Mouse (Mus musculus): ENCODE data around the gene Gtf2f1.
"Not testable (repeated sequence)": the region's sequence is repeated elsewhere in the genome, so short reads cannot be mapped to it uniquely, and the experiment has no call there.

Gtf2f1 gene

DNA sequence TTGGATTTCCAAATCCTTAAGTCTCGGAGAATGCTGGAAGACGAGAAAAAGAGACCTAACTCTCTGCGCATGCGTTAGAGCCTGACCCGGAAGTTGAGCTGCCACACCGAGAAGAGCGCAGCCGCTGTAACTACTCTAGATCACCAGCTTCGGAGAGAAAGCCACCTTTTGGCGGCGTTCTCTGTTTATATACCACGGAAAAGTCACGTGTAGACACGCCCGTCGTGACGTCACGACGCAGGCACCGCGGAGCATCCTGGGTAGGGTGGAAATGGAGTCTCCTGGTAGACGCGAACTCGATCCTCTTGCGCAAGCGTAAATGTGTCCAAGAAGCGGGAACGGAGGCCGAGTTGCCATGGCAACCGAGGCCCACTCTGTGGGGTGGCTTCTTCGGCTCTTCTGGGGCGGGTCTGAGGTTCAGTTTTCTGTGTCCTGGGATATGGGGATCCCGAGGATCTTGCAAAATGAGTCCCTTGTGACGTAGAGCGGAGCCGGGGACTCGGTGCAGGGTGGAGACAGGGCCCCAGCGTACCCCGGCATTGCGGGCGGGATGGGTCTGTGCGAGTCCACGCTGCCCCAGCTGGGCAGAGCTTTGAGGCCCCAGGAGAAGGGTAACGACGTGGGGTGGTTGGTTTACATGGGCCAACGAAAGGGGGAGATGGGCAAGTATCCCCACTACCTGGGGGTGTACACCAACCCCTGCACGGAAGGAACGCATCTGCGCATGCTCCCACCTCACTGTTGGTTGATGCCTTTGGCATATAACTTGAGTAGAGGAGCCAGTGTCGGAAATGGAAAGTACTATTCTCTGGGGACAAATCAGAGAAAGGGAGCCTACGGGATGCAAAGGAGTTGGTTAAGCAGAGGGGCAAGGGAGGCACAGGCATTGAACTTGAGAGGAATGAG is at the start of gene Gtf2f1, which contains the start of gene Gm17949:
Gene Gtf2f1 (minus strand): TSS at position 53 of the 906 bp plus-strand sequence.
Gene Gm17949 (plus strand): TSS at position 234 of the 906 bp plus-strand sequence.
- peak; percentile 92 for DNase-seq

DNA sequence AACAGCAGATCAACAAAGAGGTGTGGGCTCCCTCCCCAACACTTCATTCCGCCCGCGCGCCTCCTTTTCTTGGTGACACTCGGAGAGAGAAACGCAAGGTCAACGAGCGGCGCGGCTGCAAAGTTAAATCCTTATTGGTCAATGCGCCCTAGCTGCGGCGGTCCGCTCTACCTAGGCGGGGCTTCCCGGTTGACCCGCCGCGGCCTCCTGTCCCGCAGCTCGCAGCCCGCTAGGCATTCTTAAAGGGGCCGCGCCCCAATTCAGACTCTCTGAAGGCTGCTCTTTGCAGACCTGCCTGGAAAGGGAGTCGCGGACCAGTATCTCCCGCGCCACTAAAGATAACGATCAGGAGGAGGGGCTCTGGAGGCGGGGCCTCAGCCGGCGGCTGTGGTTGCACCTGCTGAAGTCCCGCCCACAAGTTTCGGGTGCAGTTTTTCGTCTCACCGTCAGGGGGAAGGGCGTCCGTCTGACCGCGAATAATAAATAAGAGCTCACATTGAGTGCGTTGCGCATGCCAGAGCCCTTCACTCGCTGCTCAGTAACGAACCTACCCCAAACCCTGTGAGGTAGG is 49.2 kb upstream of the Gtf2f1 start:
- DNase-seq, result peak; percentile 99

DNA sequence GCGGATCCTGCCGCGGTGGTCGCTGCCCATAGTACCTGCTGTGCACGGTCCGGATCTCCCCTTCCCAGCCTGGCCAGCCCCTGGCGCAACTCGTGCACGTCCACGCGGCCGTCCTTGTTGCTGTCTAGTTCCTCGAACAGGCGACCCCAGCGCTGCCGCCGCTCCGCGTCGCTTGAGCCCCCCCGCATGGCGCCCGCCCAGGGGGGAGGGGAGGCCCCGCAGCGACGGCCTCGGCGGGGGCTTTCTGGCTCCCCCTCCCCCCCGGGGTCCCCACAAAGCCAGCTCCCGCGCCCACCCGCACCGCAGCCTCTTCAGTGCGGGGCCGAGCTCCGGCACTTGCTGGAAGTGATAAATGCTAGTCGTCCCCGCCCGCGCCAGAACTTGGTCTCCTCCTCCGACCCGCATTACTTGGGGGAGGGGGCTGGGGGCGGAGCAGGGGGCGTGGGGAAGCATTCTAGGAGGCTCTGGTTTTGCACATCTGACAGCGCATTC is 48.4 kb upstream of the Gtf2f1 start, which contains the start of gene Slc25a23:
Gene Slc25a23 (minus strand): TSS at position 378 of the 492 bp plus-strand sequence.
- DNase-seq, result peak; percentile 74

DNA sequence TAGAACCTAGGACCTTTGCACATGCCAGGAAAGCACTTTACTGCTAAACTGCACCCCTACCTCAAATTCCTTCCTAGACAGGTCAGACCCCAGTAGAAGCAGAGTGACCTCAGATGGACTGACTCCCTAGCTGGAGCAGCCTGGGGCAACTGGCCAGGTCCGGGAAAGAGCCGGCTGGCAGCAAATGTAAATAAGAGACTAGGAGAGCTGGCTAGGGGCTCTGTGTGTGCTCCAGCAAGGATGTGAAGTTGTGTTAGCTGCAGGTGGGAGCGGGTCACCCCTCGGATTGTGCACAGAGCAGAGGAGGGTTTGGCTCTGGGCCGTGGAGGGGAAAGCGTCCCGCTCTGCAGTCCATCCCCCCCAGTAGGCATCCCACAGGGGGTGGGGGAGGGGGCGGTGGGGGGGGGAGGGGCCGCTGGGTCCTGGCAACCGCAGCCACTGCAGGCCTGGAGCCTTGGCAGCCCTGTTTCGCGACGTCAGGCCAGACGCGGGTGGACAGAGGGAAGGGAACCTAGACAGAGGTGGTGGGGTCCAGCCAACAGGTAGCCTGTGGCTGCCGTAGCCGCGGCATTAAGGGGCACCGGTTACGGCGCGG is 47.9 kb upstream of the Gtf2f1 start, which contains the start of gene Crb3:
Gene Crb3 (plus strand): TSS at position 215 of the 595 bp plus-strand sequence.
- peak; percentile 52 for DNase-seq

DNA sequence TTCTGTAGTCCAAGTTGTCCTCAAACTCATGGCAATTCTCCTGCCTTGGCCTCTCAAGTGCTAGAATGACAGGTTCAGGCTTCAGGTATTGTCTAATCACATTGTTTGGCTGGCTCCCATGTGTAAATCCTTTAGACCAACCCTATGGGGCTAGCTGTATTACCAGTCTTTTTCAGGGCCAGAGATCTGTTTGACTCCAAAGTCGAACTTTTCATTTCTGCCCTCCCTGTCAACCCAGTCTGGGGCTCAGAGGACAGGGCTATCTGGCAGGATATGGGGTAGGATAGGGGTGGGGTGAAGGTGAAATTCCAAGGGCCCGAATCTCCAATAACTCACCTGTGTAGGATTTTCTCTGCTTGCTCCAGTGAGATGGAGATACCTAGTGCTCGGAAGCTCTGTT is 45.2 kb upstream of the Gtf2f1 start:
- DNase-seq, result no peak

DNA sequence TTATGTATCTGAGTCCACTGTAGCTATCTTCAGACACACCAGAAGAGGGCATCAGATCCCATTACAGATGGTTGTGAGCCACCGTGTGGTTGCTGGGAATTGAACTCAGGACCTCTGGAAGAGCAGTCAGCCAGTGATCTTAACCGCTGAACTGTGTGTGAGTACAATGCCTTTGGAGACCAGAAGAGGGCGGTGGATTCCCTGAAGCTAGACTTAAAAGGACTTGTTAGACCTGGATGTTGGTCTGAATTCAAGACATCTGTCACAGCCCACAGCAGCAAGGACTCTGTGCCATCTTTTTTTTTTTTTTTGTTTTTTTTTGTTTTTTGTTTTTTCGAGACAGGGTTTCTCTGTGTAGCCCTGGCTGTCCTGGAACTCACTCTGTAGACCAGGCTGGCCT is 40.6 kb upstream of the Gtf2f1 start:
- not testable (repeated sequence) for DNase-seq

DNA sequence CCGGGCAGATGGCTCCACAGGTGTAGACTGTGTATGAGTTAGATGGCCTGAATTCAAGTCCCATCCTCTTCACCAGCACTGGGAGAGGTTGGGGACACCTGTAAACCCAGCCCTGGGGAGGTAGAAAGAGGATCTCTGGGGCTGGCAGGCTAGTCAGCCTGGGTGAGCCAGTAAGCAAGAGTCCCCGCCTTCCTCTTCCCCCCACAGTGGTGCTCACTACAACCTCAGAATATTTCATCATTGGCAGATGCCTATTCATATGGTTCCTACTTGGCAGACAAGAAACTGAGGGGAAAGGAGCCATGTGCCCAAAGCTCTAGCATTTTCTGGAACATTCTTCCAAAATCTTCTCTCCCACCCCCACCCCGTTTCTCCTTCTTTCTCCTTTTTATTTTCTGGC is 37.7 kb upstream of the Gtf2f1 start:
- DNase-seq, result no peak

DNA sequence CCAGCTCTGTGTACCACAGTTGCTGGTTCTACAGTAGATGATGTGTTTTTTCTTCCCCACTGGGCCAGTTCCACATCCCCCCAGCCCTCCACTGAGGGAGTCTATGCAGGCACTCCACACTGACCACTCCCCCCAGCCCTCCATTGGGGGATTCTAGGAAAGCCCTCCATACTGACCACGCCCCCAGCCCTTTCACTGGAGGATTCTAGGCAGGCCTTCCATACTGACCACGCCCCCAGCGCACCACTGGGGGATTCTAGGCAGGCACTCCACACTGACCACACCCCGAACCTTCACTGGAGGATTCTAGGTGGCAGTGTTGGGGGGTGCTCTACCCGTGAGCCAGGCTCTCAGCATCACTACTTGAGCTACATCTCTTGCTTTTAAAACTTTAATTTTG is 36.3 kb upstream of the Gtf2f1 start:
- DNase-seq, result no peak

DNA sequence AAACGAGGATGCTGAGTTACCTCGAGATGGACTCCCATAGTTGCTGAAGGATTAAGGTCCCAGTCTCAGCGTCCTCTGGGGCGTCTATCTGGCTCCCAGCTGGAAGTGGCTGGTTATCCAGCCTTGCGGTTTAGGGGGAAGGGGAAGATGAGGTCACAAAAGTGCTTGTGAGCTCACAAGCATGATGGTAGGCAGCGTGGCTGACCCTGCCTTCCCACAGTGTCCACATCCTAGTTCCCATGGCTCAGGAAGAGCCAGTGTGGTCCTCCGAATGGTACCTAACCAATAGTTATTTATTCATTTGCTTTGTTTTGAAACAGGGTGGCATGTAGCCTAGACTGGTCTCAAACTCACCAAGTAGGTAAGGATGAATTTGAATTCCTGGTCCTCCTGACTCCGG is 30.5 kb upstream of the Gtf2f1 start, which contains the start of gene Slc25a41:
Gene Slc25a41 (minus strand): TSS at position 101 of the 400 bp plus-strand sequence.
- DNase-seq, result no peak

DNA sequence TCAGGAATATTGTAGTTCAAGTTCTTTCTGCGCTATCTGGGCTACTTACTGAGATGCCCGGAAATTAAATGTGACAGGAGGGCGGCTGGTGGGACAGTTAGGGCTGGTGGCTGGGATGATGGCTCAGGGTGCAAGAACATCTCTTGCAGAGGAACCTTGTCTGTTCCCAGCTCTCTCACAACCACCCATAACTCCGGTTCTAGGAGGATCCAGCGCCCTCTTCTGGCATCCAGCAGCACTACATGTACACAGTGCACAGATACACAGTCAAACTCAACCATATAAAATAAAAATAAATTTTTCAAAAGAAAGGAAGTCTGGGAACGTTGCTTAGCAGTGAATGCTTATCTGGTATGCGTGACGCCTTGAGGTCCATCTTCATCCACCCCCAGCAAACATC is 27.9 kb upstream of the Gtf2f1 start:
- DNase-seq, result no peak

DNA sequence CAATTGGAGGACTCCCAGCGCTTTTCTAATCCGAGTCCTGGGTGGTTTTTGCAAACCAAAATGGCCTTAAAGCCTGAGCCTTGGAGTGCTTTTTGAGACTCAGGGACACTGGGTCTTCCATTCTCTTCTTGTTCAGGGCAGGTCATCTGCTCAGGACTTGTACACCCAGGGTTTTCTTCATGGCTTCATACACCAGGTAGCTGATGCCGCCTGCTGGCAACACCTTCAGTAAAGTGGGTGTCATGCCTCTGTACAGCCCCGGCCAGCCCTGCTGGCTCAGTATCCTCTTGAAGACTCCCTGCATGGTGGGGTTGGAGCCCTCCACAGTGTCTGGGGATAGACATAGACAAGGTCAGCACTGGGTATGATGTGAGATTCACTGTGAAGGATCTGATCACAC is 21.8 kb upstream of the Gtf2f1 start:
- no peak for DNase-seq

DNA sequence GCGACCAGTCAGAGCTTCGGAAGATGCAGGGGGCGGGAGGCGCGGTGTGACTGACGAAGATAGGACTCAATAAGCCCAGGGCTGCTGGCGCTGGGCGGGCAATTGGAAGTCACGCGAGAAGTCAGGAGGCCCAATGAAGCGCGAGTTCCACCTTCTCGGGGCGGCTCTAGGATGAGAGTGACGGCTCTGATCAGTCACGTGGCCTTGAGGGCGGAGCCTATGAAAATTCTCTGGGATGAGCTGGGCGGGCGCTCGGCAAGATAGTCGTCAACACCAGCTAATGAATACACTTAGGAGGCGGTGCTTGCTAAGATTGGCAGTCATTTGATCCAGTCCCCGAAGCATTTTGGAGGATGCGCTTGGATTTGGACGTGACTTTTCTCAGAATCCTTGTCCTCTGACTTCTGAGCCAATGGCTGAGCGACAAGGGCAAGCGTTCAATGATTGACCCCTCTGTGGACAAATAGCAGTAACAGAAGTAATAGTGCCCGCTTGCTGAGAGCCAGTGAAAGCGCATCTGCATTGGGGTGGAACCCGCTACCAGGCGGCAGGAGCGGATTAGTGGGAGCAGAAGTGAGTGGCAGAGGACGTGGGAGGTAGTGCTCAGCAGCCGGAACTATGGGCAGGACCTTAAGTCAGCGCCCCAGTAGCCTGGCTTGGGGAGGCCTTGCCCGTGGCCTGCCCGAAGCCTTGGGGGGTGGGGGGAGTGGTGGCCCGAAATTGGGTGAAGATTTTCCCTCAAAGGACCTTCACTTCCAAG is 20.8 kb upstream of the Gtf2f1 start:
- DNase-seq, result peak; percentile 100

DNA sequence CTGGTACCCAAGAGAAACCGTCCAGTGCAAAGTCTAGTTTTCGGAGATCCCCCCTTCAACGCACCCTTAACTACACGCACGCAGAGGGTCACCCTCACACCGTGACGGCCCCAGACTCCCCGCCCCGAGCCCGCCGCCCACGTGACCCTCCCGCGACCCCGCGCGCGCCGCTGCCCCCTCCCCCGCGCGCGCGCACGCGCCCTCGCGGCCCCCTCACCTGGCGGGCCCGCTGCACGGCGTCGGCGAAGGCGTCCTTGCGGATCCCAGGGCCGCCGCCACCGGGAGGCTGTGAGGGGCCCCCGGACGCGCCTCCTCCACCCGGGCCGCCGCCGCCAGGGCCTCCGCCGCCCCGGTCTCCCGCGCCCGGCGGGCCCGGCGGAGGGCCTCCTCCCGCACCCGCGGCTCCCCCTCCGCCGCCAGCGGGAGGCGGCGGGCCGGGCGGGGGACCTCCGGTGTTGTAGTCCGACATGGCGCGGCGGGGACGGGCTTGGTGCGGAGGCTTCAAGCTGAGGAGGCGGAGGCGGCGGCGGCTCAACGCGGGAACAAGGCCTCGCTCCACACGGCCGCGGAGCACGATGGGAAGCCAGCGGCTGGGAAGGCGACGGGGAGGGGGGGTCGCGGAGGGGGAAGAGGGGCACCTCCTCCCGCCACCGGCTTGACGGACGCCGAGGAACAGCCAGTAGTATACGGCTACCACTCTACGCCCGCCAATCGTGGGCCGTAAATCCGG is 20.0 kb upstream of the Gtf2f1 start, which contains the start of gene Khsrp:
Gene Khsrp (minus strand): TSS at position 592 of the 730 bp plus-strand sequence.
- DNase-seq, result no peak

DNA sequence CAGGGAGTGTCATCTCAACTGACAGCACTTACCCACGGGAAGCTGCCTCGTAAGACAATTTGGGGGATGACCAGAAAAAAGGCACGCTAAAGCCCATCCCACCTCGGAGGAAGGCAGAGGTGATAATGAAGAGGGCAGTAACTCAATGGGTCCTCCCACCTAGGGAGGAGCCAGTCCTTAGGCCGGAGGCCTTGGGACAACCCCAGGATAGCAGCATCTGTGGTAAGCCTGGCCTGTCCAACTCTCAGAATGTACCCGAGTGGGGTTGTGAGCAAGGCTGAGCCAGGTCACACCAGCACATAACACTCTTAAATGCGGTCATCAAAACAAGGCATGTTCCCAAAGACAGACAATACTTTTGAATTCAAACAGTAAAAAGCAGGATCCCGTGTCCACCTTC is 18.6 kb upstream of the Gtf2f1 start:
- DNase-seq, result peak; percentile 18

DNA sequence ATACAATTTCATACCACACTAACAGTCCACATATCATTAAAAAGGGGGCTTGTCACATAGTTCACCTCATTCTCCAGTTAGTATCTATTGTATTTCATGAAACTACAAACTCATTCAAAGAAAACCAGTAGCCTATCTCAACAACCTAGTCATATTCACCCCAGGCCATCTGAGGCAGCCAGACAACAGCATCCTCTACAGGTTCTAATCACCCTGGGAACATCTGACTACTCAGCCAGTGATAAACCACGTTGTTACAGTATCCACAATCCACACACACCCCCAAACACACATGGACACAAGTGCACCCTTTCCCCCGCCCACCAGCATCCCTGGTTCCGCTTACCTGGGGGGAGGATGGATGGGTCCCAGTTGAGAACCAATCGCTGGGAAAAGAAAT is 16.4 kb upstream of the Gtf2f1 start:
- DNase-seq, result no peak

DNA sequence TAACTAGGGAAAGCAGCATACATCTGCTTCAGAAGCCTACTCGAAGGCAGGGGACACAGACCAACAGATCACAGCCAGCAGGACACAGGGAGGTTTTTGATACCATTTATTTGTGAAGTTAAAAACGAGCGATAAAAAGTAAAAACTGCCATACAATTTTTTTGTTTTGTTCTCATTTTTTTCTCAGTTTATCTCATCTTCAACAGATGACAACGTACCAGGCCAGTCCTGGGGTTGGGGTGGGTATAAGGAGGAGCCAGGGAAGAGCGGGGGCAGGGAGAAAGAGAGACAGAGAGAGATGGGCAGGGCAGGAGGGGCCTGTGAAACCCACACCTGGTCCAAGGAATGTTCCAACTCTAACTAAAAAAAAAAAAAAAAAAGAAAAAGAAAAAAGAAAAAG is 9.9 kb upstream of the Gtf2f1 start:
- DNase-seq, result no peak

DNA sequence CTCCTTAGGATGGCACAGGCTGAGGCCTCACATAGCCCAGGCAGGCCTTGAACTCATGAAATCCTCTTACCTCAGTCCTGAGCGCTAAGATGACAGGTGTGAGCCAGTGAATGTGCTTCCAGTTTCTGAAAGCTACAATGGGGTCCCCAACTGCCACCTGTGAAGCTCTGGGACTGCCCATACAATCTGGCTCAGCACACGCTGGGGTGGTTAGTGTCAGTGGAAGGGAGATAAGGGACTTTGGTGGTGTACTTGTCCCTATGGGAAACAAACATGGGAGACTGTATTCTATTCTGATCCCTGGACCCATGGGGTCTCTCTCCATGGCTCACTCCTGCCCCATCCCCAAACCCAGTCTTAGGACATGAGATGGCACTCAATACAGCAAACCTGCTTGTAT is 8.6 kb upstream of the Gtf2f1 start:
- DNase-seq, result no peak

DNA sequence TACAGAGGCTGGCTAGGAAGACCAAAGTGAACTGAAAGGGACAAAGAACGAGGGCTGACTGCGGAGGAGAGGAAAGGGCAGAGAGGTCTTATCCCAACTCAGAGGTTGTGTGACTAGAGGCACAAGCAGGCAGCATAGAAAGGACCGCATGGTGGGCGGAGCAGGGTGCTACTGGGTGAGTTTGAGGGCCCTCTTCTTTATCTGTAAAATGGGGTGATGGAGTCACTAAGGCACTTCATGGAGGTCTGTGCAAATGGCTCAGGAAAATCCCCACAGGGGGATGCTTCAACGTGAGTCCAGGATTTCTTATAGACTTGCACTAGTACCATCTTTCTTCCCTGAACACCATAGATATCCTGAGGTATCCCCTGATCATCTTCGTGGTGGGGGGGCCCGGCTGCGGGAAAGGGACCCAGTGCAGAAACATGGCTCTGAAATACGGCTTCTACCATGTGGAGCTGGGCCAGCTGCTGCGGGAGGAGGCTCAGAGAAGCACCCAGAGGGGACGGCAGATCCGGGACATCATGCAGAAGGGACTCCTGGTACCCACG is 1.2 kb upstream of the Gtf2f1 start:
- no peak for DNase-seq

DNA sequence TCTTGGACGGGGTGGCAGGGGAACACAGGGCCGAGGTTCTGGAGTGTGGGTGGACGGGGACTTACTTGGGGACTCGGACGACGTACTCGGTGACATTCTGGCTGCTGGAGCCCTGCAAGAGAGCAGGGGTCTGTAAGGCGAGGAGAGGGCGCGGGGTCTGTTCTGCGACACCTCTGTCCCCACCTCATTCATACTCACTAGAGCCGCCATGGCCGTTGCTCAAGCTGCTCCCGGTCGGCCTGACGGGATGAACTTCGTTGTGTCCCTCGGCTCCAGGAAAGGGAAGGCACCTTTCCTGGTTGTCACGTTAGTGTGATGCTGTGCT is 215 bp downstream of the Gtf2f1 start:
- no peak for DNase-seq

DNA sequence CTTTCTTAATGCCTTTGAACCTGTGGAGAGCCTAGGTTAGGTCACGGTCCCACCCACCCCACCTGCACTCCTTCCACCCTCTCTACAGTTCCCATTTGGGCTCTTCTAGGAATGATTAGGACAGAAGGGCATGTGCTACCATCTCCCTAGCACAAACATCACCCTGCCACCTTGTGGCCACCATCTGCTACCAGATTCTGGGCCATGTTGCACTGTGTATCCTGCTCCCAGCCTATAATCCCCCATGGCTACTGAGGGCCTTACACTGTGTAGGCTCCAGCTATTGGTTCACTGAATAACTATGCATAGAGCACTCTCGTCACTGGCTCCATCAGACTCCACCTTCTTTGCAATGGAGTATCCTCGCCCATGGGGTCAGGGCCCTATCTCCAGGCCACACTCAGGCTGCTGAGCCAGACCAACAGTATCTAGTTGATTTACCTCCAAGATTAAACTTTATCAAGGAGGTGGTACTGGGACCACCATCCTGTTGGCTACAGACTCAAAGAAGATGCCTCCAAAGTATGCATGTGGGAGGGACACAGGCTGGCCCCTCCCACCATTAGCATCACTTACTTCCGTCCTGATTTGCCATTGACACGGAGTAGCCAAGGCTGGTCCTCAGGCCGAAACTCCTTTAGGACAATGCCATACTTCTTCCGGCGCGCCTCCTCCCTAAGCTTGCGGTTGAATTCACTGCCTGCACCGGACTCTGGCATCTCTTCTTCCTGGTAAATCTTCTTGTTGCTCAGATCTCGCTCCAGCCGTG is 3.8 kb downstream of the Gtf2f1 start:
- no peak for DNase-seq

DNA sequence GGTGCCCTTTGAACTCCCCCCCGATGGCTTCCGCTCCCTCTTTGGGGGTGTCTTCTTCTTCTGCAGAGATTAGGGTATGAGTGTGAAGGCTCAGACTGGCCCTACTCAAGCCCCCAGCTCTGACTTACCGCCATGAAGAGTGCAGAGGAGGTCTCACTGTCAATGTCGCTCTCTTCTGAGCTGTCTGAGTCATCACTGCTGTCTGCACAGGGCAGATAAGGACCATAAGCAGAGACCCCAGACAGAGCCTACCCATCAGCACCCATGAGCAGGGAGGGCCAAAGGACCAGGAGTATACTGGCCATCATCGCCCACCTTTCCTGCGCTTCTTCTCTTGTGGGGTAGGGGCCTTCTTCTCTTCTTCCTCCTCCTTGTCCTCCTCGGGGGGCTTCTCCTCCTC is 7.1 kb downstream of the Gtf2f1 start:
- no peak for DNase-seq

Data from kidney, adult 18-20 months (tissue).